Mouse (Mus musculus): Measurements from ENCODE around the gene Eef2k.

The Eef2k gene

GRCm38 (mm10) chr7:120848831-120849512, 6.3 kb downstream of the Eef2k start:
- no peak for DNase-seq

GRCm38 (mm10) chr7:120850165-120850564, 7.5 kb downstream of the Eef2k start:
- DNase-seq = no peak

- no peak for DNase-seq
Measured at GRCm38 (mm10) chr7:120859854-120860253, 17.2 kb downstream of the Eef2k start.

- DNase-seq = no peak
Measured at GRCm38 (mm10) chr7:120860799-120861487, 18.3 kb downstream of the Eef2k start.

- DNase-seq = no peak
Measured at GRCm38 (mm10) chr7:120861488-120862047, 18.9 kb downstream of the Eef2k start.

- no peak for DNase-seq
Measured at GRCm38 (mm10) chr7:120862196-120862595, 19.6 kb downstream of the Eef2k start.

GRCm38 (mm10) chr7:120862626-120863025, 20.0 kb downstream of the Eef2k start:
- no peak for DNase-seq

- DNase-seq = no peak
Measured at GRCm38 (mm10) chr7:120863476-120863875, 20.8 kb downstream of the Eef2k start.

- DNase-seq = peak; percentile 28
Measured at GRCm38 (mm10) chr7:120865100-120865499, 22.5 kb downstream of the Eef2k start.

- no peak for DNase-seq
Measured at GRCm38 (mm10) chr7:120865832-120866231, 23.2 kb downstream of the Eef2k start.

GRCm38 (mm10) chr7:120866684-120867083, 24.1 kb downstream of the Eef2k start:
- DNase-seq = no peak

- no peak for DNase-seq
Measured at GRCm38 (mm10) chr7:120867720-120868119, 25.1 kb downstream of the Eef2k start.

GRCm38 (mm10) chr7:120869883-120870282, 27.3 kb downstream of the Eef2k start:
- no peak for DNase-seq

- DNase-seq = no peak
Measured at GRCm38 (mm10) chr7:120870431-120871008, 27.9 kb downstream of the Eef2k start.

- DNase-seq = peak; percentile 11
Measured at GRCm38 (mm10) chr7:120873083-120873482, 30.5 kb downstream of the Eef2k start.

- no peak for DNase-seq
Measured at GRCm38 (mm10) chr7:120874021-120874420, 31.4 kb downstream of the Eef2k start.

- no peak for DNase-seq
Measured at GRCm38 (mm10) chr7:120874764-120875539, 32.3 kb downstream of the Eef2k start.

- no peak for DNase-seq
Measured at GRCm38 (mm10) chr7:120875540-120876388, 33.1 kb downstream of the Eef2k start.

GRCm38 (mm10) chr7:120878271-120878670, 35.6 kb downstream of the Eef2k start:
- DNase-seq = no peak

- DNase-seq = no peak
Measured at GRCm38 (mm10) chr7:120879972-120880371, 37.3 kb downstream of the Eef2k start.

- DNase-seq = no peak
Measured at GRCm38 (mm10) chr7:120880770-120881169, 38.1 kb downstream of the Eef2k start.

- no peak for DNase-seq
Measured at GRCm38 (mm10) chr7:120881451-120881850, 38.8 kb downstream of the Eef2k start.

Data from kidney, adult 9 months (tissue).